Mouse (Mus musculus) ES-E14 (cell line): Measurements from ENCODE around the gene Alg14.

Experiments
- CHD2 ChIP-seq: IDR thresholded peaks from 2 replicates; pipeline ENCODE4 v1.6.1; 2014; ENCODE audit warnings: mild to moderate bottlenecking, low read depth, low read length, inconsistent platforms
- HCFC1 ChIP-seq: IDR thresholded peaks from 2 replicates; pipeline ENCODE4 v1.6.1; 2012; ENCODE audit warnings: low read length, inconsistent platforms, borderline replicate concordance; ENCODE audit not compliant: insufficient read depth
- ZNF384 ChIP-seq: IDR thresholded peaks from 2 replicates; pipeline ENCODE4 v1.6.1; 2012; ENCODE audit warnings: low read depth, low read length, inconsistent platforms

GRCm38 (mm10) chr3:121336234-121336890 lies 44.8 kb downstream of the Alg14 start:
- TF ChIP-seq CHD2, result no peak
- TF ChIP-seq HCFC1, result no peak
- TF ChIP-seq ZNF384, result no peak
